Mouse (Mus musculus) liver, embryonic 15.5 days (tissue): ENCODE measurements around the gene Tmem233. TPM values are rescaled to one million over a fixed set of nuclear protein-coding genes. Genes with fewer than 3 reads are reported as not detected.

Experiments used
- ATAC-seq: fragments of 200-750 bp; cut with Nextera tagmentation; 2 replicates; pipeline ENCODE4 v1.8.0; 2017; ENCODE audit warnings: moderate number of reproducible peaks, mild to moderate bottlenecking, moderate library complexity; ENCODE audit not compliant: insufficient read depth
- H3K27ac ChIP-seq: fragments of 300-500 bp; sonication (generic); replicated peaks from 2 replicates; pipeline ENCODE4 v1.5.1; 2015; ENCODE audit warnings: mild to moderate bottlenecking, inconsistent platforms
- H3K27me3 ChIP-seq: fragments of 300-500 bp; sonication (generic); 2 replicates; pipeline ENCODE4 v1.6.1; 2015; ENCODE audit warnings: mild to moderate bottlenecking, inconsistent platforms
- H3K36me3 ChIP-seq: fragments of 300-500 bp; sonication (generic); replicated peaks from 2 replicates; pipeline ENCODE4 v1.6.1; 2015; ENCODE audit warnings: moderate library complexity, mild to moderate bottlenecking, inconsistent platforms
- H3K4me1 ChIP-seq: fragments of 300-500 bp; sonication (generic); replicated peaks from 2 replicates; pipeline ENCODE4 v1.6.1; 2015; ENCODE audit warnings: inconsistent platforms
- H3K4me2 ChIP-seq: fragments of 300-500 bp; sonication (generic); 2 replicates; pipeline ENCODE4 v1.6.1; 2015; ENCODE audit warnings: moderate library complexity, mild to moderate bottlenecking, inconsistent platforms
- H3K4me3 ChIP-seq: fragments of 300-500 bp; sonication (generic); replicated peaks from 2 replicates; pipeline ENCODE4 v1.5.1; 2015; ENCODE audit warnings: mild to moderate bottlenecking, inconsistent platforms
- H3K9ac ChIP-seq: fragments of 300-500 bp; sonication (generic); 2 replicates; pipeline ENCODE4 v1.6.1; 2015; ENCODE audit warnings: moderate library complexity, mild to moderate bottlenecking, inconsistent platforms
- H3K9me3 ChIP-seq: fragments of 300-500 bp; sonication (generic); replicated peaks from 2 replicates; pipeline ENCODE4 v1.6.1; 2016; ENCODE audit warnings: inconsistent platforms
- WGBS: fragments of 180-500 bp; shearing (Covaris S2); methylation state at CpG from one replicate; pipeline ENCODE4 v1.1.7; 2015; ENCODE audit warnings: mixed read lengths; ENCODE audit not compliant: insufficient replicate concordance; 5-methylcytosine and 5-hydroxymethylcytosine counted together
- polyA plus RNA-seq: library from polyadenylated mRNA; unstranded; fragments of >200 nt; fragmentation: Nextera tagmentation; extraction: Ambion mirVana; gene quantifications from 2 replicates; pipeline ENCODE4 v1.2.1, GENCODE M21; 2015

Gene Tmem233
- not detected in 2 replicates for polyA plus RNA-seq

GRCm38 (mm10) chr5:116083081-116083480 lies at the start of gene Tmem233:
TSS of gene Tmem233 (minus strand) at chr5:116083244.
- no peak within 1 kb of the TSS for H3K27ac ChIP-seq
- H3K36me3 ChIP-seq = no peaks in the 10 kb centered on the region
- H3K4me2 ChIP-seq = no peak within 1 kb of the TSS
- H3K27me3 ChIP-seq = peaks cover 22% of the 10 kb centered on the region
- 24% methylated on average over 17 of the region's 17 CpGs for WGBS
- no peak within 1 kb of the TSS for H3K9ac ChIP-seq
- H3K4me3 ChIP-seq = no peak within 1 kb of the TSS
- no peak for ATAC-seq
- H3K4me1 ChIP-seq = no peaks in the 10 kb centered on the region
- no peaks in the 10 kb centered on the region for H3K9me3 ChIP-seq

DNA sequence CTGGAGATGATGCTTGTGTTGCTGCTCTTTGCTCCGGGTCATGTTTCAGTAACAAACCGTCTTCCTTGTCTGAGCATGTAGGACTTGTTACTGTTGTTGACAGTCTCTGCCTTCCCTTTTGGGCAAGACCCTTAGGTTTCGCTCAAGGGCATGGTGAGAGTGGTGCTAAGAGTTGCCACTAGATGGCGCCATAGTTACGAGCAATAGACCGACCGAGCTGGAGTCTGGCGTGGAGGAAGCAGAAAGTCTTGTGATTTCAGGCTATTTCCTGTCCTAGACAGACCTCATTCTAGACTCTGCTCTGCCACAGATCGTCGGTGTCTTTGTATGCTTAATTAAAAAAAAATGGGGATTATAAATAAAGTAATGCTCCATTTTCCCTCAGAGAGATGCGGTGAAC lies 40.3 kb upstream of the Tmem233 start:
- Histone ChIP-seq H3K27ac (no peak overlapping the region), H3K4me3 (no peak overlapping the region), H3K27me3 (no peaks in the 10 kb centered on the region), H3K9ac (no peak overlapping the region), H3K4me2 (no peak overlapping the region), H3K4me1 (no peaks in the 10 kb centered on the region), H3K9me3 (no peaks in the 10 kb centered on the region), H3K36me3 (no peaks in the 10 kb centered on the region)
- 8% methylated on average over 11 of the region's 11 CpGs for WGBS
- no peak for ATAC-seq

- Histone ChIP-seq H3K27me3 (0 out of 2 replicates have a peak, but pooled peaks cover 3% of the 10 kb centered on the region), H3K4me1 (no peaks in the 10 kb centered on the region), H3K4me2 (no peak overlapping the region), H3K4me3 (no peak overlapping the region), H3K36me3 (no peaks in the 10 kb centered on the region), H3K9me3 (no peaks in the 10 kb centered on the region), H3K9ac (no peak overlapping the region), H3K27ac (no peak overlapping the region)
- no peak for ATAC-seq
- 12% methylated on average over 9 of the region's 9 CpGs for WGBS
Observed at GRCm38 (mm10) chr5:116116567-116116966, 33.5 kb upstream of the Tmem233 start.

- H3K27ac ChIP-seq = no peak overlapping the region
- 47% methylated on average over 4 of the region's 4 CpGs for WGBS
- no peak overlapping the region for H3K4me3 ChIP-seq
- ATAC-seq = no peak
- no peaks in the 10 kb centered on the region for H3K9me3 ChIP-seq
- 0 out of 2 replicates have a peak, but pooled peaks cover 3% of the 10 kb centered on the region for H3K27me3 ChIP-seq
- H3K4me2 ChIP-seq = no peak overlapping the region
- H3K36me3 ChIP-seq = no peaks in the 10 kb centered on the region
- no peak overlapping the region for H3K9ac ChIP-seq
- H3K4me1 ChIP-seq = no peaks in the 10 kb centered on the region
Observed at GRCm38 (mm10) chr5:116116110-116116509, 33.1 kb upstream of the Tmem233 start.

DNA sequence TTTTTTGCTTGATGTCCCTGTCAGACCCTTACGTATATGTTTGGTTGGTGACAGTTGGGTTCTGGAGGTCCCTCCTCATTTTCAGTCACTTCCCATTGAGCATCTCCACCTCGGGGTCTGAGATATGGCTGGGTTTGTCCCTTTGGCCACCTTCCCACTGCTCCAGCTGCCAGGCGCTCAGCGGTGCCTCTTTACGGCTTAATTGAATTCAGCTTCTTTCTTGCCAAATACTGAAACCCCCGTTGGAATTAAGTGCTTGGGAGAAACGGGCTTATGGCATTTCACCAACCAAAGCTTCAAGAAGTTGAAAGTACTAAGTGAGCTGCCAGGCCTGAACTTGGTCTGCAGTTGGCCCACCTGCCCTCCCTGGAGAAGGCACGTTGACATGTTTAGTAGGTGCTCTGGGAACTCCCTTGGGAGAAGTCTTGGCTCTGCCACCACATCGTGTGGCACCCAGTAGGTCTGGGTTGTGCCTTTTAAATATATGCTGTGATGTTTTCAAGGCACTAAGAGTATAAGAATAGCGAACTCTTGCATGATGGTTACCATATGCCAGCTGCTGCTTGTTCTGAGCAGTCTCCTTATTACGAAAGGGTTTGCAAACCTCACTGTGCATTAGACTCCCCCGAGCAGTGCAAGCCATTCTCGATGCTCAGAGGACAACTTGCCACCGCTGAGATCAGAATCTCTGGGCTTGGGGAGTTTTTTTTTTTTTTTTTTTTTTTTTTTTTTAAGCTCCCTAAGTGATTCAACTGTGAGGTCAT lies 32.2 kb upstream of the Tmem233 start:
- Histone ChIP-seq H3K36me3 (no peaks in the 10 kb centered on the region), H3K27me3 (0 out of 2 replicates have a peak, but pooled peaks cover 3% of the 10 kb centered on the region), H3K9me3 (no peaks in the 10 kb centered on the region), H3K4me3 (no peak overlapping the region), H3K9ac (no peak overlapping the region), H3K27ac (no peak overlapping the region), H3K4me1 (no peaks in the 10 kb centered on the region), H3K4me2 (no peak overlapping the region)
- no peak for ATAC-seq
- 61% methylated on average over 14 of the region's 14 CpGs for WGBS

- Histone ChIP-seq H3K36me3 (no peaks in the 10 kb centered on the region), H3K9me3 (no peaks in the 10 kb centered on the region), H3K27ac (no peak overlapping the region), H3K4me3 (no peak overlapping the region), H3K9ac (no peak overlapping the region), H3K27me3 (no peaks in the 10 kb centered on the region), H3K4me2 (no peak overlapping the region), H3K4me1 (no peaks in the 10 kb centered on the region)
- no peak for ATAC-seq
- WGBS = 69% methylated on average over 10 of the region's 10 CpGs
Observed at GRCm38 (mm10) chr5:116108651-116109050, 25.6 kb upstream of the Tmem233 start.

DNA sequence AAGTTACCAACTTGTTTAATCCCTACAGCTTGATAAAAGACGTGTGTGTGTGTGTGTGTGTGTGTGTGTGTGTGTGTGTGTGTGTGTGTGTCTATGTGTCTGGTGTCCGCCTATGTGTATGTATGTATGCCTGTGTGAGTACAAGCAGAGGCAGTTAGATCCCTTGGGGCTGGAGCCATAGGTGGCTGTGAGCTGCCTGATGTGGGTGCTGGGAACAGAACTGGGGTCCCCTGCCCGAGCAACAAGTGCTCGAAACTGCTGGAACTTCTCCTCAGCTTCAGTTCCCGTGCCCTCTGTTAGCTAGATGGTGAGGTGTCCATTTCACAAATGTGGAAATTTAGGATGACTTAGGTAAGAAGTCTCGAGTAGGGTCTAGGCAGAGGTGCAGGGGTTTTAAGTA lies 1.2 kb upstream of the Tmem233 start:
- H3K4me1 ChIP-seq = no peaks in the 10 kb centered on the region
- WGBS = 58% methylated on average over 6 of the region's 6 CpGs
- H3K9me3 ChIP-seq = no peaks in the 10 kb centered on the region
- no peak overlapping the region for H3K27ac ChIP-seq
- H3K27me3 ChIP-seq = peaks cover 22% of the 10 kb centered on the region
- no peak for ATAC-seq
- H3K4me3 ChIP-seq = no peak overlapping the region
- H3K9ac ChIP-seq = no peak overlapping the region
- H3K4me2 ChIP-seq = no peak overlapping the region
- H3K36me3 ChIP-seq = no peaks in the 10 kb centered on the region

DNA sequence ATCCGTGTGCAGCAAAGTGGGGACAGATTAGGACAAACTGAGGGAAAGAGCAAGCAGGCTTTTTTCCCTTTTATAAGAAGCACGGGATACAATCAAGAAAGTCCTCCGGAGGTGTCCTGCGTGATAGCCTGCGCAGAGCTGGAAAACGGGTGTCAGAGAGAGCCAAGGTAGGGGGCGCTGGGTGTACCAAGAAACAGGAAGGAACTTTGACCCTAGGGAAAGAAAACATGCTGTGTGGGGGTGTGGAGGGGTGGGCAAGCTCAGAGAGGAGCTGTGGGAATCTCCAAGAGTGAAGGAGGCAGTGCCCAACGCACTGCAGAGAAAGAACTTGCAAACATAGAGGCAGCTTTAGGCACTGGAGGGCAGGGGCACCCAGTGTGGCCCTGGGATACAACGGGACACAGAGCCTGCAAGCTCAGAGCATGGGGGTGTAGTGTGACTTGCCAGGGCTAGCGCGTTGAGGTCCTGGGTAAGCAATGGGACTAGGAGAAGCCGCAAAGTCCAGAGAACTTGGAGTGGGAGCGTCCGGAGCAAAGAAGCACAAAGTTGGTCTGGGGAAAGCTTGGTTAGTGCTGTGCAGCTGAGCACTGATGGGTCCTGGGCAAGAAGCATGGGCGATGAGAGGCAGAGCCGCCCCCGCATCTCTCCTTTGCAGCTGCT lies 673 bp downstream of the Tmem233 start:
- H3K4me1 ChIP-seq = no peaks in the 10 kb centered on the region
- H3K4me3 ChIP-seq = no peak overlapping the region
- H3K9ac ChIP-seq = no peak overlapping the region
- WGBS = 33% methylated on average over 17 of the region's 17 CpGs
- H3K27me3 ChIP-seq = peaks cover 22% of the 10 kb centered on the region
- no peak overlapping the region for H3K4me2 ChIP-seq
- H3K36me3 ChIP-seq = no peaks in the 10 kb centered on the region
- no peak for ATAC-seq
- no peak overlapping the region for H3K27ac ChIP-seq
- no peaks in the 10 kb centered on the region for H3K9me3 ChIP-seq

- Histone ChIP-seq H3K36me3 (no peaks in the 10 kb centered on the region), H3K4me2 (no peak overlapping the region), H3K9me3 (no peaks in the 10 kb centered on the region), H3K27ac (no peak overlapping the region), H3K4me1 (no peaks in the 10 kb centered on the region), H3K4me3 (no peak overlapping the region), H3K27me3 (peaks cover 22% of the 10 kb centered on the region), H3K9ac (no peak overlapping the region)
- WGBS = 53% methylated on average over 7 of the region's 7 CpGs
- no peak for ATAC-seq
Observed at GRCm38 (mm10) chr5:116081616-116082015, 1.4 kb downstream of the Tmem233 start.

DNA sequence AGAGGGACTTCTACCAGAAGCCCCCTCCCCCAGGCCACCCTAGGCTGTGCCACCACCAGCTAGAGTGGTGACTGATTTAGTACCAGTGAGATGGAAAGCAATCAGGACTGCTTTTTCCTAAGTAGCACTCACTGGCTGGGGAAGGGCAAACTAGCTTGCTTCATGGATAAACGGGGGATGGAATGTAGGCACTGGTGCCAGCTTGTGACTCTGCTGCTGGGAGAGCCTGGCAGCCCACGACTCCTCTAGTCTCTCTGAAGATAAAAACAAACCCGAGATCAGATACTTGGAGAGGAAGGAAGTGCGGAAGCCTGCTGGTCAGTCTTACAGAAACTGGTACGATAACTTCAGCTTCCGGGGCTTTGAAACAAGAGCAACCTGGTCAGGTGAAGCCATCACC lies 2.3 kb downstream of the Tmem233 start:
- H3K9me3 ChIP-seq = no peaks in the 10 kb centered on the region
- H3K4me2 ChIP-seq = no peak overlapping the region
- H3K4me3 ChIP-seq = no peak overlapping the region
- H3K36me3 ChIP-seq = no peaks in the 10 kb centered on the region
- no peak overlapping the region for H3K27ac ChIP-seq
- no peak overlapping the region for H3K9ac ChIP-seq
- 14% methylated on average over 6 of the region's 6 CpGs for WGBS
- peaks cover 22% of the 10 kb centered on the region for H3K27me3 ChIP-seq
- no peaks in the 10 kb centered on the region for H3K4me1 ChIP-seq
- no peak for ATAC-seq

DNA sequence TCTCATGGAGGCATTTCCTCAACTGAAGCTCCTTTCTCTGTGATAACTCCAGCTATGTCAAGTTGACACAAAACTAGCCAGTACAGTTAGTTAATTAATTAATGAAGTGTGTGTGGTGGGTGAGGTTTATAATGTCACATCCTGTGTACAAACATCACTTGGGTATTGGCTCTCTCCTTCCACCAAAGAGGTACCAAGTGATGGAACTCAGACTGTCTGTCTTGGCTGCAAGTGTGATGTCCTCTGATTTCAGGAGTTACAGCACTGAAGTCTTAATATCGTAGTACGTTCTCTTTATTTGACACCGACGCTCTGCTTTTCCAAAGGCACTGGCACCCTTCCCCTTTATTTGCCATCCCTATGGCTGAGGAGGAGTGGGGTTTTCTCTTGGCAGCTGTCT lies 13.4 kb downstream of the Tmem233 start:
- H3K4me1 ChIP-seq = no peaks in the 10 kb centered on the region

More for the DNA sequence above, 13.4 kb downstream of the Tmem233 start:
- 68% methylated on average over 4 of the region's 4 CpGs for WGBS
- Histone ChIP-seq H3K27me3 (no peaks in the 10 kb centered on the region), H3K4me2 (no peak overlapping the region), H3K36me3 (no peaks in the 10 kb centered on the region), H3K27ac (no peak overlapping the region), H3K9ac (no peak overlapping the region), H3K9me3 (no peaks in the 10 kb centered on the region), H3K4me3 (no peak overlapping the region)
- no peak for ATAC-seq
